Mouse (Mus musculus): ENCODE data around the gene Iscu.

Iscu gene

GRCm38 (mm10) chr5:113815041-113815389, 42.5 kb downstream of the Iscu start:
- no peak for DNase-seq (ENCODE audit: low spot score)

- DNase-seq (ENCODE audit: low spot score) = peak; percentile 63
Observed at GRCm38 (mm10) chr5:113815638-113816152, 43.1 kb downstream of the Iscu start.

- DNase-seq (ENCODE audit: low spot score) = no peak
Observed at GRCm38 (mm10) chr5:113818572-113818971, 46.0 kb downstream of the Iscu start.

- DNase-seq (ENCODE audit: low spot score) = no peak
Observed at GRCm38 (mm10) chr5:113824228-113824627, 51.7 kb downstream of the Iscu start.

GRCm38 (mm10) chr5:113825558-113825957, 53.0 kb downstream of the Iscu start:
- no peak for DNase-seq (ENCODE audit: low spot score)

- no peak for DNase-seq (ENCODE audit: low spot score)
Observed at GRCm38 (mm10) chr5:113826619-113827018, 54.1 kb downstream of the Iscu start.

Data from layer of hippocampus, adult 11-12 months (tissue).